Mouse (Mus musculus): ENCODE results near the gene Tmem248. TPM values are rescaled to one million over a fixed set of nuclear protein-coding genes. Genes with fewer than 3 reads are reported as not detected.

Tmem248 gene
- polyA plus RNA-seq, 1 experiment: 46.4 TPM

GRCm38 (mm10) chr5:130196307-130196706 lies 20.6 kb upstream of the Tmem248 start:
- Histone ChIP-seq H3K4me3 (replicated peaks; ENCODE audit: extremely low read depth, low read depth, low read length) (no peak overlapping the region), H3K4me1 (ENCODE audit: control insufficient read depth, insufficient read depth, low read length) (peaks cover 19% of the 10 kb centered on the region)
- TF ChIP-seq CTCF (IDR thresholded peaks at IDR 0.05; ENCODE audit: insufficient read depth, low read length): no peak
- TF ChIP-seq POLR2A (IDR thresholded peaks at IDR 0.05; ENCODE audit: borderline replicate concordance, extremely low read depth, low read depth, low read length): no peak
- no peak for DNase-seq
- 75% methylated on average over 1 of the region's 1 CpGs for WGBS

GRCm38 (mm10) chr5:130197454-130197853 lies 19.4 kb upstream of the Tmem248 start:
- 51% methylated on average over 3 of the region's 3 CpGs for WGBS
- peaks cover 15% of the 10 kb centered on the region for H3K4me1 ChIP-seq (ENCODE audit: control insufficient read depth, insufficient read depth, low read length)
- no peak for DNase-seq
- TF ChIP-seq POLR2A (IDR thresholded peaks at IDR 0.05; ENCODE audit: borderline replicate concordance, extremely low read depth, low read depth, low read length) (no peak), CTCF (IDR thresholded peaks at IDR 0.05; ENCODE audit: insufficient read depth, low read length) (no peak)
- no peak overlapping the region for H3K4me3 ChIP-seq (replicated peaks; ENCODE audit: extremely low read depth, low read depth, low read length)

- 83% methylated on average over 7 of the region's 7 CpGs for WGBS
- no peak for DNase-seq
- H3K4me1 ChIP-seq (ENCODE audit: control insufficient read depth, insufficient read depth, low read length): peaks cover 15% of the 10 kb centered on the region
- no peak overlapping the region for H3K4me3 ChIP-seq (replicated peaks; ENCODE audit: extremely low read depth, low read depth, low read length)
- TF ChIP-seq POLR2A (IDR thresholded peaks at IDR 0.05; ENCODE audit: borderline replicate concordance, extremely low read depth, low read depth, low read length) (no peak), CTCF (IDR thresholded peaks at IDR 0.05; ENCODE audit: insufficient read depth, low read length) (no peak)
These were observed 18.9 kb upstream of the Tmem248 start for GRCm38 (mm10) chr5:130197981-130198380.

GRCm38 (mm10) chr5:130200233-130201029 lies 16.4 kb upstream of the Tmem248 start:
- H3K4me1 ChIP-seq (ENCODE audit: control insufficient read depth, insufficient read depth, low read length): peaks cover 19% of the 10 kb centered on the region
- peak; percentile 64 for DNase-seq
- no peak for TF ChIP-seq CTCF (IDR thresholded peaks at IDR 0.05; ENCODE audit: insufficient read depth, low read length)
- no peak for TF ChIP-seq POLR2A (IDR thresholded peaks at IDR 0.05; ENCODE audit: borderline replicate concordance, extremely low read depth, low read depth, low read length)
- WGBS: 66% methylated on average over 10 of the region's 10 CpGs
- no peak overlapping the region for H3K4me3 ChIP-seq (replicated peaks; ENCODE audit: extremely low read depth, low read depth, low read length)

GRCm38 (mm10) chr5:130203948-130204347 lies 12.9 kb upstream of the Tmem248 start:
- TF ChIP-seq POLR2A (IDR thresholded peaks at IDR 0.05; ENCODE audit: borderline replicate concordance, extremely low read depth, low read depth, low read length) (no peak), CTCF (IDR thresholded peaks at IDR 0.05; ENCODE audit: insufficient read depth, low read length) (no peak)
- DNase-seq: no peak
- Histone ChIP-seq H3K4me3 (replicated peaks; ENCODE audit: extremely low read depth, low read depth, low read length) (no peak overlapping the region), H3K4me1 (ENCODE audit: control insufficient read depth, insufficient read depth, low read length) (peaks cover 20% of the 10 kb centered on the region)
- WGBS: 42% methylated on average over 4 of the region's 4 CpGs

GRCm38 (mm10) chr5:130204560-130204959 lies 12.3 kb upstream of the Tmem248 start:
- H3K4me1 ChIP-seq (ENCODE audit: control insufficient read depth, insufficient read depth, low read length): peaks cover 20% of the 10 kb centered on the region
- TF ChIP-seq CTCF (IDR thresholded peaks at IDR 0.05; ENCODE audit: insufficient read depth, low read length) (no peak), POLR2A (IDR thresholded peaks at IDR 0.05; ENCODE audit: borderline replicate concordance, extremely low read depth, low read depth, low read length) (no peak)
- no peak overlapping the region for H3K4me3 ChIP-seq (replicated peaks; ENCODE audit: extremely low read depth, low read depth, low read length)
- DNase-seq: no peak
- 76% methylated on average over 6 of the region's 6 CpGs for WGBS

- WGBS: 69% methylated on average over 3 of the region's 3 CpGs
- no peak for DNase-seq
These were observed 11.3 kb upstream of the Tmem248 start for GRCm38 (mm10) chr5:130205441-130206023.

GRCm38 (mm10) chr5:130207299-130207698 lies 9.6 kb upstream of the Tmem248 start:
- Histone ChIP-seq H3K4me3 (replicated peaks; ENCODE audit: extremely low read depth, low read depth, low read length) (no peak overlapping the region), H3K4me1 (ENCODE audit: control insufficient read depth, insufficient read depth, low read length) (peaks cover 15% of the 10 kb centered on the region)
- DNase-seq: no peak
- 74% methylated on average over 4 of the region's 4 CpGs for WGBS
- TF ChIP-seq POLR2A (IDR thresholded peaks at IDR 0.05; ENCODE audit: borderline replicate concordance, extremely low read depth, low read depth, low read length): no peak
- TF ChIP-seq CTCF (IDR thresholded peaks at IDR 0.05; ENCODE audit: insufficient read depth, low read length): no peak

More at GRCm38 (mm10) chr5:130205441-130206023, 11.3 kb upstream of the Tmem248 start:
- peaks cover 20% of the 10 kb centered on the region for H3K4me1 ChIP-seq (ENCODE audit: control insufficient read depth, insufficient read depth, low read length)
- H3K4me3 ChIP-seq (replicated peaks; ENCODE audit: extremely low read depth, low read depth, low read length): no peak overlapping the region
- no peak for TF ChIP-seq CTCF (IDR thresholded peaks at IDR 0.05; ENCODE audit: insufficient read depth, low read length)
- TF ChIP-seq POLR2A (IDR thresholded peaks at IDR 0.05; ENCODE audit: borderline replicate concordance, extremely low read depth, low read depth, low read length): no peak

GRCm38 (mm10) chr5:130212956-130213355 lies 3.9 kb upstream of the Tmem248 start:
- Histone ChIP-seq H3K4me3 (replicated peaks; ENCODE audit: extremely low read depth, low read depth, low read length) (no peak overlapping the region), H3K4me1 (ENCODE audit: control insufficient read depth, insufficient read depth, low read length) (no peaks in the 10 kb centered on the region)
- DNase-seq: no peak
- no peak for TF ChIP-seq POLR2A (IDR thresholded peaks at IDR 0.05; ENCODE audit: borderline replicate concordance, extremely low read depth, low read depth, low read length)
- 74% methylated on average over 11 of the region's 11 CpGs for WGBS

- no peak for TF ChIP-seq POLR2A (IDR thresholded peaks at IDR 0.05; ENCODE audit: borderline replicate concordance, extremely low read depth, low read depth, low read length)
- TF ChIP-seq CTCF (IDR thresholded peaks at IDR 0.05; ENCODE audit: insufficient read depth, low read length): no peak
- WGBS: 74% methylated on average over 4 of the region's 4 CpGs
- DNase-seq: no peak
- peaks cover 9% of the 10 kb centered on the region; the same call in 1 of the 2 replicates for H3K4me1 ChIP-seq (ENCODE audit: control insufficient read depth, insufficient read depth, low read length)
- no peak overlapping the region for H3K4me3 ChIP-seq (replicated peaks; ENCODE audit: extremely low read depth, low read depth, low read length)
These were observed 525 bp downstream of the Tmem248 start for GRCm38 (mm10) chr5:130217406-130217805.

Data from lung, adult 2 months (tissue).